Mouse (Mus musculus) liver, embryonic 16.5 days (tissue): Measurements from ENCODE around the gene March5. TPM values are rescaled to one million over a fixed set of nuclear protein-coding genes. Genes with fewer than 3 reads are reported as not detected.
A peak's percentile ranks its signal among the peaks of the same experiment; 100 is the strongest.
"Not testable (repeated sequence)": the region's sequence is repeated elsewhere in the genome, so short reads cannot be mapped to it uniquely, and the experiment has no call there.

Experiments
- ATAC-seq: fragments of 200-750 bp; cut with Nextera tagmentation; 2 replicates; pipeline ENCODE4 v1.8.0; 2017; ENCODE audit warnings: low read depth, mild to moderate bottlenecking, moderate number of reproducible peaks, moderate library complexity
- H3K27ac ChIP-seq: fragments of 300-500 bp; sonication (generic); 2 replicates; pipeline ENCODE4 v1.5.1; 2014; ENCODE audit warnings: mild to moderate bottlenecking, low read length
- H3K27me3 ChIP-seq: fragments of 300-500 bp; sonication (generic); 2 replicates; pipeline ENCODE4 v1.6.1; 2014; ENCODE audit warnings: low read depth, low read length, mixed read lengths; ENCODE audit not compliant: control insufficient read depth, insufficient read depth
- H3K36me3 ChIP-seq: fragments of 300-500 bp; sonication (generic); 2 replicates; pipeline ENCODE4 v1.6.1; 2014; ENCODE audit warnings: mild to moderate bottlenecking; ENCODE audit not compliant: control insufficient read depth, insufficient read depth
- H3K4me1 ChIP-seq: fragments of 300-500 bp; sonication (generic); 2 replicates; pipeline ENCODE4 v1.6.1; 2014; ENCODE audit warnings: low read depth, low read length, mixed read lengths; ENCODE audit not compliant: control insufficient read depth
- H3K4me2 ChIP-seq: fragments of 300-500 bp; sonication (generic); 2 replicates; pipeline ENCODE4 v1.6.1; 2014; ENCODE audit warnings: low read depth, low read length, mixed read lengths
- H3K4me3 ChIP-seq: fragments of 300-500 bp; sonication (generic); 2 replicates; pipeline ENCODE4 v1.5.1; 2014; ENCODE audit warnings: low read depth, mild to moderate bottlenecking, low read length
- H3K9ac ChIP-seq: fragments of 300-500 bp; sonication (generic); 2 replicates; pipeline ENCODE4 v1.6.1; 2014; ENCODE audit warnings: low read depth, low read length
- H3K9me3 ChIP-seq: fragments of 300-500 bp; sonication (generic); replicated peaks from 2 replicates; pipeline ENCODE4 v1.6.1; 2016; ENCODE audit warnings: low read length; ENCODE audit not compliant: control insufficient read depth
- WGBS: fragments of 180-500 bp; shearing (Covaris S2); extraction: QIAGEN DNeasy Blood & Tissue Kit; methylation state at CpG from one replicate; pipeline ENCODE4 v1.1.7; 2014; ENCODE audit not compliant: insufficient replicate concordance; 5-methylcytosine and 5-hydroxymethylcytosine counted together
- polyA plus RNA-seq: library from polyadenylated mRNA; unstranded; fragments of >200 nt; fragmentation: Nextera tagmentation; extraction: Ambion mirVana; gene quantifications from 2 replicates; pipeline ENCODE4 v1.2.1, GENCODE M21; 2015

The March5 gene
- polyA plus RNA-seq, 1 experiment from 2014 or later: 145 TPM

- peaks cover 47% of the 10 kb centered on the region for H3K4me1 ChIP-seq
- peak; percentile 69 for ATAC-seq
- H3K9ac ChIP-seq: peak overlapping the region; percentile 27
- H3K36me3 ChIP-seq, H3K27me3 ChIP-seq, H3K9me3 ChIP-seq: not testable (repeated sequence)
- WGBS: 26% methylated on average over 9 of the region's 9 CpGs
- H3K27ac ChIP-seq: peak overlapping the region; percentile 93
- H3K4me3 ChIP-seq: peak overlapping the region; percentile 37
- H3K4me2 ChIP-seq: peak overlapping the region; percentile 87
Measured at GRCm38 (mm10) chr19:37232598-37232997, 25.3 kb downstream of the March5 start.

GRCm38 (mm10) chr19:37233561-37234539 lies 26.5 kb downstream of the March5 start:
- Histone ChIP-seq H3K36me3 (no peaks in the 10 kb centered on the region), H3K4me1 (peaks cover 52% of the 10 kb centered on the region), H3K4me3 (peak overlapping the region; percentile 69), H3K4me2 (peak overlapping the region; percentile 87), H3K27ac (peak overlapping the region; percentile 84), H3K9ac (peak overlapping the region; percentile 74), H3K27me3 (peaks cover 3% of the 10 kb centered on the region), H3K9me3 (no peaks in the 10 kb centered on the region)
- 6% methylated on average over 63 of the region's 63 CpGs for WGBS
- ATAC-seq: no peak

- 0 out of 2 replicates have a peak overlapping the region, but pooled peaks have one; percentile 0 for H3K9ac ChIP-seq
- peak overlapping the region; percentile 98 for H3K27ac ChIP-seq
- no peaks in the 10 kb centered on the region for H3K9me3 ChIP-seq
- H3K27me3 ChIP-seq: peaks cover 3% of the 10 kb centered on the region
- no peak overlapping the region for H3K4me2 ChIP-seq
- H3K4me3 ChIP-seq: no peak overlapping the region
- WGBS: 55% methylated on average over 8 of the region's 8 CpGs
- H3K4me1 ChIP-seq: peaks cover 68% of the 10 kb centered on the region
- no peaks in the 10 kb centered on the region for H3K36me3 ChIP-seq
- no peak for ATAC-seq
Measured at GRCm38 (mm10) chr19:37235818-37236217, 28.5 kb downstream of the March5 start.

GRCm38 (mm10) chr19:37237306-37237705 lies 30.0 kb downstream of the March5 start:
- Histone ChIP-seq H3K9ac (peak overlapping the region; percentile 70), H3K4me2 (peak overlapping the region; percentile 67), H3K4me3 (peak overlapping the region; percentile 39)

GRCm38 (mm10) chr19:37237712-37238437 lies 30.5 kb downstream of the March5 start:
- H3K36me3 ChIP-seq: no peaks in the 10 kb centered on the region
- WGBS: 4% methylated on average over 15 of the region's 15 CpGs
- ATAC-seq: peak; percentile 85
- H3K9me3 ChIP-seq: no peaks in the 10 kb centered on the region
- H3K4me1 ChIP-seq: peaks cover 57% of the 10 kb centered on the region
- H3K27me3 ChIP-seq: peaks cover 3% of the 10 kb centered on the region
- peak overlapping the region; percentile 70 for H3K9ac ChIP-seq
- H3K4me2 ChIP-seq: peak overlapping the region; percentile 67
- H3K4me3 ChIP-seq: peak overlapping the region; percentile 39
- H3K27ac ChIP-seq: peak overlapping the region; percentile 98

More at GRCm38 (mm10) chr19:37237306-37237705, 30.0 kb downstream of the March5 start:
- H3K27ac ChIP-seq: peak overlapping the region; percentile 98
- peaks cover 60% of the 10 kb centered on the region for H3K4me1 ChIP-seq
- H3K27me3 ChIP-seq: peaks cover 3% of the 10 kb centered on the region
- no peaks in the 10 kb centered on the region for H3K36me3 ChIP-seq
- ATAC-seq: peak; percentile 53
- WGBS: 18% methylated on average over 5 of the region's 5 CpGs
- H3K9me3 ChIP-seq: no peaks in the 10 kb centered on the region

GRCm38 (mm10) chr19:37238651-37239050 lies 31.3 kb downstream of the March5 start:
- H3K9me3 ChIP-seq: no peaks in the 10 kb centered on the region
- no peaks in the 10 kb centered on the region for H3K36me3 ChIP-seq
- peak overlapping the region; percentile 98 for H3K27ac ChIP-seq
- 20% methylated on average over 7 of the region's 7 CpGs for WGBS
- H3K4me2 ChIP-seq: peak overlapping the region; percentile 67
- H3K9ac ChIP-seq: peak overlapping the region; percentile 58
- ATAC-seq: peak; percentile 22
- peaks cover 54% of the 10 kb centered on the region for H3K4me1 ChIP-seq
- H3K27me3 ChIP-seq: peaks cover 3% of the 10 kb centered on the region
- peak overlapping the region; percentile 20; the same call in 1 of the 2 replicates for H3K4me3 ChIP-seq

- Histone ChIP-seq H3K4me1 (peaks cover 50% of the 10 kb centered on the region), H3K9me3 (no peaks in the 10 kb centered on the region), H3K27me3 (peaks cover under 1% of the 10 kb centered on the region), H3K27ac (peak overlapping the region; percentile 98), H3K36me3 (no peaks in the 10 kb centered on the region), H3K4me3 (no peak overlapping the region), H3K4me2 (peak overlapping the region; percentile 67), H3K9ac (peak overlapping the region; percentile 58)
- no peak for ATAC-seq
- WGBS: 26% methylated on average over 4 of the region's 4 CpGs
Measured at GRCm38 (mm10) chr19:37239096-37239495, 31.8 kb downstream of the March5 start.

- H3K4me2 ChIP-seq: no peak overlapping the region
- peaks cover 32% of the 10 kb centered on the region for H3K4me1 ChIP-seq
- no peak overlapping the region for H3K27ac ChIP-seq
- 66% methylated on average over 5 of the region's 5 CpGs for WGBS
- H3K4me3 ChIP-seq: no peak overlapping the region
- H3K36me3 ChIP-seq: no peaks in the 10 kb centered on the region
- ATAC-seq: no peak
- H3K9ac ChIP-seq: no peak overlapping the region
- no peaks in the 10 kb centered on the region for H3K27me3 ChIP-seq
- H3K9me3 ChIP-seq: peaks cover 3% of the 10 kb centered on the region; the same call in 1 of the 2 replicates
Measured at GRCm38 (mm10) chr19:37241201-37241600, 33.9 kb downstream of the March5 start.
